ENCODE assay signal across 15 mouse cellular contexts in genomic region chr14:49007979-49008378, GRCm38 (mm10). TPM values are rescaled to one million over a fixed set of nuclear protein-coding genes. Genes with fewer than 3 reads are reported as not detected.
DNase-seq lines count a peak whose midpoint lies in the region; ATAC-seq and TF ChIP-seq lines count a peak whose summit lies in the region.
"Had no signal": no experiment of that assay in that cellular context is flagged by ENCODE, and none has a peak within 500 bp of the region (broad histone marks: within the 10 kb centered on the region; RNA-seq: fewer than 3 reads in every experiment).

No protein-coding gene starts in this region.

- H3K4me1 ChIP-seq in hindbrain, postnatal 0 days (ENCODE audit: insufficient read depth, low read length): no peaks in the 10 kb centered on the region
- H3K4me1 ChIP-seq in hindbrain, embryonic 13.5 days (replicated peaks): no peaks in the 10 kb centered on the region
- H3K4me1 ChIP-seq in midbrain, postnatal 0 days (ENCODE audit: insufficient read depth, low read length): no peaks in the 10 kb centered on the region
- no peaks in the 10 kb centered on the region for H3K4me1 ChIP-seq in midbrain, embryonic 11.5 days (ENCODE audit: control insufficient read depth, insufficient read depth, low read length)
- H3K4me1 ChIP-seq: heart, embryonic 13.5 days; lung, embryonic 15.5 days; midbrain, embryonic 13.5 days; neural tube, embryonic 12.5 days had no signal

- no peak for ATAC-seq in hindbrain, postnatal 0 days
- ATAC-seq in hindbrain, embryonic 13.5 days (ENCODE audit: low FRiP score): no peak
- 0 out of 2 replicates have a peak, but pooled peaks have one; percentile 10 for ATAC-seq in midbrain, postnatal 0 days (ENCODE audit: low FRiP score)
- no peak for ATAC-seq in midbrain, embryonic 11.5 days (ENCODE audit: low FRiP score)
- ATAC-seq: midbrain, embryonic 13.5 days had no signal

- no peak overlapping the region for H3K4me2 ChIP-seq in hindbrain, postnatal 0 days (ENCODE audit: low read depth, low read length)
- no peak overlapping the region for H3K4me2 ChIP-seq in hindbrain, embryonic 13.5 days
- no peak overlapping the region for H3K4me2 ChIP-seq in midbrain, postnatal 0 days (ENCODE audit: low read depth, low read length, poor library complexity, severe bottlenecking)
- no peak overlapping the region for H3K4me2 ChIP-seq in midbrain, embryonic 11.5 days
- H3K4me2 ChIP-seq: heart, embryonic 13.5 days; lung, embryonic 15.5 days; midbrain, embryonic 13.5 days; neural tube, embryonic 12.5 days had no signal

- no peak overlapping the region for H3K9ac ChIP-seq in hindbrain, postnatal 0 days (replicated peaks; ENCODE audit: low read length)
- H3K9ac ChIP-seq in hindbrain, embryonic 13.5 days: no peak overlapping the region
- no peak overlapping the region for H3K9ac ChIP-seq in midbrain, postnatal 0 days (replicated peaks; ENCODE audit: low read length, poor library complexity, severe bottlenecking)
- no peak overlapping the region for H3K9ac ChIP-seq in midbrain, embryonic 11.5 days (ENCODE audit: low read length)
- H3K9ac ChIP-seq: heart, embryonic 13.5 days; lung, embryonic 15.5 days; midbrain, embryonic 13.5 days; neural tube, embryonic 12.5 days had no signal

- no peaks in the 10 kb centered on the region for H3K27me3 ChIP-seq in hindbrain, postnatal 0 days (ENCODE audit: insufficient read depth, low read length)
- H3K27me3 ChIP-seq in hindbrain, embryonic 13.5 days: no peaks in the 10 kb centered on the region
- H3K27me3 ChIP-seq in midbrain, postnatal 0 days (ENCODE audit: insufficient read depth, low read length): no peaks in the 10 kb centered on the region
- H3K27me3 ChIP-seq in midbrain, embryonic 11.5 days (ENCODE audit: control insufficient read depth, insufficient read depth, low read length): no peaks in the 10 kb centered on the region
- H3K27me3 ChIP-seq: heart, embryonic 13.5 days; lung, embryonic 15.5 days; midbrain, embryonic 13.5 days; neural tube, embryonic 12.5 days had no signal

- H3K27ac ChIP-seq in hindbrain, postnatal 0 days: no peak overlapping the region
- H3K27ac ChIP-seq in hindbrain, embryonic 13.5 days: no peak overlapping the region
- no peak overlapping the region for H3K27ac ChIP-seq in midbrain, postnatal 0 days (ENCODE audit: low read depth, low read length)
- no peak overlapping the region for H3K27ac ChIP-seq in midbrain, embryonic 11.5 days (ENCODE audit: low read depth, low read length)
- H3K27ac ChIP-seq: heart, embryonic 13.5 days; lung, embryonic 15.5 days; midbrain, embryonic 13.5 days; neural tube, embryonic 12.5 days had no signal

- no peaks in the 10 kb centered on the region for H3K36me3 ChIP-seq in hindbrain, postnatal 0 days (ENCODE audit: insufficient read depth, low read length)
- no peaks in the 10 kb centered on the region; the same call in 1 of the 2 replicates for H3K36me3 ChIP-seq in hindbrain, embryonic 13.5 days
- H3K36me3 ChIP-seq in midbrain, postnatal 0 days (ENCODE audit: insufficient read depth, low read length): no peaks in the 10 kb centered on the region
- peaks cover 2% of the 10 kb centered on the region; the same call in 1 of the 2 replicates for H3K36me3 ChIP-seq in midbrain, embryonic 11.5 days (ENCODE audit: control insufficient read depth, insufficient read depth, low read length)
- H3K36me3 ChIP-seq: lung, embryonic 15.5 days; neural tube, embryonic 12.5 days had no signal

- H3K9me3 ChIP-seq in hindbrain, postnatal 0 days (ENCODE audit: low read length): no peaks in the 10 kb centered on the region
- H3K9me3 ChIP-seq in hindbrain, embryonic 13.5 days: no peaks in the 10 kb centered on the region
- H3K9me3 ChIP-seq in midbrain, postnatal 0 days (ENCODE audit: low read length): no peaks in the 10 kb centered on the region
- no peaks in the 10 kb centered on the region for H3K9me3 ChIP-seq in midbrain, embryonic 11.5 days (ENCODE audit: control insufficient read depth, low read length)
- H3K9me3 ChIP-seq: heart, embryonic 13.5 days; lung, embryonic 15.5 days; midbrain, embryonic 13.5 days; neural tube, embryonic 12.5 days had no signal

- WGBS in hindbrain, postnatal 0 days: 83% methylated on average over 2 of the region's 2 CpGs
- WGBS in hindbrain, embryonic 13.5 days: 90% methylated on average over 2 of the region's 2 CpGs
- 83% methylated on average over 2 of the region's 2 CpGs for whole genome bisulfite sequencing in midbrain, postnatal 0 days
- 85% methylated on average over 2 of the region's 2 CpGs for WGBS in midbrain, embryonic 11.5 days

- H3K4me3 ChIP-seq in hindbrain, postnatal 0 days (ENCODE audit: low read length): no peak overlapping the region
- H3K4me3 ChIP-seq in hindbrain, embryonic 13.5 days: no peak overlapping the region
- H3K4me3 ChIP-seq in midbrain, postnatal 0 days (ENCODE audit: low read depth, low read length): no peak overlapping the region
- H3K4me3 ChIP-seq in midbrain, embryonic 11.5 days (ENCODE audit: low read depth, low read length): no peak overlapping the region
- H3K4me3 ChIP-seq: heart, embryonic 13.5 days; lung, embryonic 15.5 days; midbrain, embryonic 13.5 days; neural tube, embryonic 12.5 days had no signal

- TF ChIP-seq CTCF in hindbrain, postnatal 0 days (IDR thresholded peaks at IDR 0.05; ENCODE audit: low read depth): peak; percentile 46
- peak; percentile 58 for TF ChIP-seq CTCF in midbrain, postnatal 0 days (IDR thresholded peaks at IDR 0.05)

- peak; percentile 44 for DNase-seq in hindbrain, postnatal 0 days (ENCODE audit: low spot score)
- peak; percentile 7 for DNase-seq in midbrain, postnatal 0 days (ENCODE audit: low spot score)
- no peak for DNase-seq in midbrain, embryonic 11.5 days (ENCODE audit: low spot score, missing footprints)
- DNase-seq in NIH3T3 (ENCODE audit: low read depth): peak; percentile 22
- DNase-seq in right cerebral cortex, postnatal 10 days (ENCODE audit: low spot score in 2 of 2): no peak
- DNase-seq in spleen, postnatal 10 days (ENCODE audit: low spot score in 2 of 2): no peak
- DNase-seq: cerebellum, adult 18-20 months; gastrocnemius, postnatal 36 days; kidney, adult 18-20 months; spleen, adult 18-20 months had no signal

RNA-seq across cellular contexts. Expression of gene Ap5m1, which starts 57.9 kb away (rescaled TPM):
- 18.9 and 20.5 TPM in 2 replicates for total RNA-seq in hindbrain, postnatal 0 days (2014; rRNA removed)
- polyA plus RNA-seq in hindbrain, postnatal 0 days (2015; fragmentation: Nextera tagmentation; extraction: Ambion mirVana): 15.8 and 17.2 TPM in 2 replicates
- 24.6 and 26.9 TPM in 2 replicates for polyA plus RNA-seq in hindbrain, embryonic 13.5 days (2015; fragmentation: Nextera tagmentation; extraction: Ambion mirVana)
- total RNA-seq in midbrain, postnatal 0 days (2014; rRNA removed): 23.1 and 27.1 TPM in 2 replicates
- 15.2 and 16.1 TPM in 2 replicates for polyA plus RNA-seq in midbrain, postnatal 0 days (2015; fragmentation: Nextera tagmentation; extraction: Ambion mirVana)
- 40.0 and 41.1 TPM in 2 replicates for polyA plus RNA-seq in midbrain, embryonic 11.5 days (2014; fragmentation: Nextera tagmentation; extraction: Ambion mirVana)

RNA-seq across cellular contexts. Expression of gene Exoc5, which starts 58.5 kb away (rescaled TPM):
- 59.8 and 64.7 TPM in 2 replicates for total RNA-seq in hindbrain, postnatal 0 days (2014; rRNA removed)
- 43.3 and 46.4 TPM in 2 replicates for polyA plus RNA-seq in hindbrain, postnatal 0 days (2015; fragmentation: Nextera tagmentation; extraction: Ambion mirVana)
- 77.4 and 78.5 TPM in 2 replicates for polyA plus RNA-seq in hindbrain, embryonic 13.5 days (2015; fragmentation: Nextera tagmentation; extraction: Ambion mirVana)
- total RNA-seq in midbrain, postnatal 0 days (2014; rRNA removed): 59.5 and 91.5 TPM in 2 replicates
- 42.6 and 47.2 TPM in 2 replicates for polyA plus RNA-seq in midbrain, postnatal 0 days (2015; fragmentation: Nextera tagmentation; extraction: Ambion mirVana)
- polyA plus RNA-seq in midbrain, embryonic 11.5 days (2014; fragmentation: Nextera tagmentation; extraction: Ambion mirVana): 112 and 134 TPM in 2 replicates

Comparison
In these comparisons a context has a peak if more than half of its experiments do, and no peak if none do; other contexts are left out.
1. DNase-seq: peak in hindbrain, postnatal 0 days (single experiment), midbrain, postnatal 0 days (single experiment) and NIH3T3 (single experiment); none in midbrain, embryonic 11.5 days (single experiment), right cerebral cortex, postnatal 10 days (0 of 2) and spleen, postnatal 10 days (0 of 2).